Mouse (Mus musculus): ENCODE measurements around the gene Kcnj6. TPM values are rescaled to one million over a fixed set of nuclear protein-coding genes. Genes with fewer than 3 reads are reported as not detected.
"Not testable (repeated sequence)": the region's sequence is repeated elsewhere in the genome, so short reads cannot be mapped to it uniquely, and the experiment has no call there.

Kcnj6 gene
- polyA plus RNA-seq, 1 experiment, result 9.7 TPM

GRCm38 (mm10) chr16:94834502-94834901 lies 163.0 kb downstream of the Kcnj6 start:
- Histone ChIP-seq H3K4me3 (ENCODE audit: control insufficient read depth, low read depth, low read length) (no peak overlapping the region), H3K4me1 (ENCODE audit: control insufficient read depth, insufficient read depth, low read length) (no peaks in the 10 kb centered on the region), H3K36me3 (ENCODE audit: control insufficient read depth, insufficient read depth, low read length) (no peaks in the 10 kb centered on the region), H3K27me3 (ENCODE audit: control insufficient read depth, insufficient read depth, low read length) (no peaks in the 10 kb centered on the region), H3K27ac (ENCODE audit: control insufficient read depth, insufficient read depth, low read depth, low read length) (no peak overlapping the region)
- no peak for TF ChIP-seq POLR2A (IDR thresholded peaks at IDR 0.05; ENCODE audit: control insufficient read depth, low read depth, low read length)
- TF ChIP-seq CTCF (IDR thresholded peaks at IDR 0.05; ENCODE audit: control insufficient read depth, insufficient read depth, insufficient replicate concordance, low read depth, low read length), result no peak

GRCm38 (mm10) chr16:94828166-94828565 lies 169.3 kb downstream of the Kcnj6 start:
- H3K27me3 ChIP-seq (ENCODE audit: control insufficient read depth, insufficient read depth, low read length), result no peaks in the 10 kb centered on the region
- H3K4me1 ChIP-seq (ENCODE audit: control insufficient read depth, insufficient read depth, low read length), result no peaks in the 10 kb centered on the region
- H3K36me3 ChIP-seq (ENCODE audit: control insufficient read depth, insufficient read depth, low read length), result no peaks in the 10 kb centered on the region
- H3K27ac ChIP-seq (ENCODE audit: control insufficient read depth, insufficient read depth, low read depth, low read length), result no peak overlapping the region
- no peak for TF ChIP-seq CTCF (IDR thresholded peaks at IDR 0.05; ENCODE audit: control insufficient read depth, insufficient read depth, insufficient replicate concordance, low read depth, low read length)
- no peak overlapping the region for H3K4me3 ChIP-seq (ENCODE audit: control insufficient read depth, low read depth, low read length)

- Histone ChIP-seq H3K4me1 (ENCODE audit: control insufficient read depth, insufficient read depth, low read length) (no peaks in the 10 kb centered on the region), H3K36me3 (ENCODE audit: control insufficient read depth, insufficient read depth, low read length) (no peaks in the 10 kb centered on the region), H3K27ac (ENCODE audit: control insufficient read depth, insufficient read depth, low read depth, low read length) (no peak overlapping the region), H3K4me3 (ENCODE audit: control insufficient read depth, low read depth, low read length) (no peak overlapping the region), H3K27me3 (ENCODE audit: control insufficient read depth, insufficient read depth, low read length) (no peaks in the 10 kb centered on the region)
- TF ChIP-seq POLR2A (IDR thresholded peaks at IDR 0.05; ENCODE audit: control insufficient read depth, low read depth, low read length), result no peak
- TF ChIP-seq CTCF (IDR thresholded peaks at IDR 0.05; ENCODE audit: control insufficient read depth, insufficient read depth, insufficient replicate concordance, low read depth, low read length), result no peak
These were observed 170.4 kb downstream of the Kcnj6 start for GRCm38 (mm10) chr16:94827092-94827585.

GRCm38 (mm10) chr16:94825274-94825673 lies 172.2 kb downstream of the Kcnj6 start:
- H3K4me1 ChIP-seq (ENCODE audit: control insufficient read depth, insufficient read depth, low read length), result no peaks in the 10 kb centered on the region
- H3K27ac ChIP-seq (ENCODE audit: control insufficient read depth, insufficient read depth, low read depth, low read length), result no peak overlapping the region
- no peaks in the 10 kb centered on the region for H3K27me3 ChIP-seq (ENCODE audit: control insufficient read depth, insufficient read depth, low read length)
- no peaks in the 10 kb centered on the region for H3K36me3 ChIP-seq (ENCODE audit: control insufficient read depth, insufficient read depth, low read length)
- TF ChIP-seq POLR2A (IDR thresholded peaks at IDR 0.05; ENCODE audit: control insufficient read depth, low read depth, low read length), result no peak
- TF ChIP-seq CTCF (IDR thresholded peaks at IDR 0.05; ENCODE audit: control insufficient read depth, insufficient read depth, insufficient replicate concordance, low read depth, low read length), result no peak
- H3K4me3 ChIP-seq (ENCODE audit: control insufficient read depth, low read depth, low read length), result no peak overlapping the region

- TF ChIP-seq CTCF (IDR thresholded peaks at IDR 0.05; ENCODE audit: control insufficient read depth, insufficient read depth, insufficient replicate concordance, low read depth, low read length) (no peak), POLR2A (IDR thresholded peaks at IDR 0.05; ENCODE audit: control insufficient read depth, low read depth, low read length) (no peak)
- no peaks in the 10 kb centered on the region for H3K4me1 ChIP-seq (ENCODE audit: control insufficient read depth, insufficient read depth, low read length)
- no peaks in the 10 kb centered on the region for H3K36me3 ChIP-seq (ENCODE audit: control insufficient read depth, insufficient read depth, low read length)
- no peak overlapping the region for H3K27ac ChIP-seq (ENCODE audit: control insufficient read depth, insufficient read depth, low read depth, low read length)
- H3K4me3 ChIP-seq (ENCODE audit: control insufficient read depth, low read depth, low read length), result no peak overlapping the region
- no peaks in the 10 kb centered on the region for H3K27me3 ChIP-seq (ENCODE audit: control insufficient read depth, insufficient read depth, low read length)
These were observed 174.9 kb downstream of the Kcnj6 start for GRCm38 (mm10) chr16:94822611-94823010.

GRCm38 (mm10) chr16:94821610-94822009 lies 175.9 kb downstream of the Kcnj6 start:
- no peaks in the 10 kb centered on the region for H3K4me1 ChIP-seq (ENCODE audit: control insufficient read depth, insufficient read depth, low read length)
- no peak overlapping the region for H3K4me3 ChIP-seq (ENCODE audit: control insufficient read depth, low read depth, low read length)
- H3K36me3 ChIP-seq (ENCODE audit: control insufficient read depth, insufficient read depth, low read length), result no peaks in the 10 kb centered on the region
- no peaks in the 10 kb centered on the region for H3K27me3 ChIP-seq (ENCODE audit: control insufficient read depth, insufficient read depth, low read length)
- TF ChIP-seq CTCF (IDR thresholded peaks at IDR 0.05; ENCODE audit: control insufficient read depth, insufficient read depth, insufficient replicate concordance, low read depth, low read length), result no peak
- TF ChIP-seq POLR2A (IDR thresholded peaks at IDR 0.05; ENCODE audit: control insufficient read depth, low read depth, low read length), result no peak
- H3K27ac ChIP-seq (ENCODE audit: control insufficient read depth, insufficient read depth, low read depth, low read length), result no peak overlapping the region

GRCm38 (mm10) chr16:94816391-94816790 lies 181.1 kb downstream of the Kcnj6 start:
- Histone ChIP-seq H3K27me3 (ENCODE audit: control insufficient read depth, insufficient read depth, low read length) (no peaks in the 10 kb centered on the region), H3K4me3 (ENCODE audit: control insufficient read depth, low read depth, low read length) (no peak overlapping the region)
- TF ChIP-seq CTCF (IDR thresholded peaks at IDR 0.05; ENCODE audit: control insufficient read depth, insufficient read depth, insufficient replicate concordance, low read depth, low read length) (peak; percentile 50; the same call in 1 of the 2 replicates), POLR2A (IDR thresholded peaks at IDR 0.05; ENCODE audit: control insufficient read depth, low read depth, low read length) (no peak)

GRCm38 (mm10) chr16:94815891-94816290 lies 181.6 kb downstream of the Kcnj6 start:
- Histone ChIP-seq H3K27me3 (ENCODE audit: control insufficient read depth, insufficient read depth, low read length) (no peaks in the 10 kb centered on the region), H3K4me3 (ENCODE audit: control insufficient read depth, low read depth, low read length) (no peak overlapping the region), H3K36me3 (ENCODE audit: control insufficient read depth, insufficient read depth, low read length) (no peaks in the 10 kb centered on the region), H3K4me1 (ENCODE audit: control insufficient read depth, insufficient read depth, low read length) (no peaks in the 10 kb centered on the region), H3K27ac (ENCODE audit: control insufficient read depth, insufficient read depth, low read depth, low read length) (no peak overlapping the region)
- TF ChIP-seq POLR2A (IDR thresholded peaks at IDR 0.05; ENCODE audit: control insufficient read depth, low read depth, low read length), result no peak
- TF ChIP-seq CTCF (IDR thresholded peaks at IDR 0.05; ENCODE audit: control insufficient read depth, insufficient read depth, insufficient replicate concordance, low read depth, low read length), result no peak

More at GRCm38 (mm10) chr16:94816391-94816790, 181.1 kb downstream of the Kcnj6 start:
- Histone ChIP-seq H3K36me3 (ENCODE audit: control insufficient read depth, insufficient read depth, low read length) (no peaks in the 10 kb centered on the region), H3K27ac (ENCODE audit: control insufficient read depth, insufficient read depth, low read depth, low read length) (no peak overlapping the region), H3K4me1 (ENCODE audit: control insufficient read depth, insufficient read depth, low read length) (no peaks in the 10 kb centered on the region)

- not testable (repeated sequence) for H3K4me1 ChIP-seq (ENCODE audit: control insufficient read depth, insufficient read depth, low read length); H3K36me3 ChIP-seq (ENCODE audit: control insufficient read depth, insufficient read depth, low read length); H3K27ac ChIP-seq (ENCODE audit: control insufficient read depth, insufficient read depth, low read depth, low read length); H3K27me3 ChIP-seq (ENCODE audit: control insufficient read depth, insufficient read depth, low read length); H3K4me3 ChIP-seq (ENCODE audit: control insufficient read depth, low read depth, low read length)
These were observed 188.2 kb downstream of the Kcnj6 start for GRCm38 (mm10) chr16:94809286-94809685.
